Mouse (Mus musculus) cerebellum, adult 2 months (tissue): ENCODE data around the gene Ttyh3.

ENCODE experiments used
- CTCF ChIP-seq: fragments of 200-500 bp; IDR thresholded peaks from 2 replicates; pipeline ENCODE4 v1.5.1; 2011; ENCODE audit warnings: low read depth, mild to moderate bottlenecking, control low read depth, low read length, moderate library complexity, borderline replicate concordance; ENCODE audit not compliant: insufficient read depth
- POLR2A ChIP-seq: fragments of 200-500 bp; IDR thresholded peaks from 2 replicates; pipeline ENCODE4 v1.6.1; 2011; ENCODE audit warnings: low read length, control low read depth, borderline replicate concordance; ENCODE audit not compliant: insufficient read depth

GRCm38 (mm10) chr5:140606386-140606785, 42.4 kb downstream of the Ttyh3 start:
- TF ChIP-seq CTCF (no peak), POLR2A (no peak)
